Mouse (Mus musculus) mouse trophoblast stem cell (cell line): ENCODE data around the gene Gm10220.
"Not testable (repeated sequence)": the region's sequence is repeated elsewhere in the genome, so short reads cannot be mapped to it uniquely, and the experiment has no call there.

Experiments used
- in situ Hi-C, 2 experiments: fragments of 300-500 bp; cut with MseI, MboI; formaldehyde crosslinking; loops; 2 replicates in 1 of 2; 3 replicates in 1 of 2; pipeline ENCODE4 v1.15.1; 2025

Gene Gm10220

GRCm38 (mm10) chr5:26121321-26121720 is at the start of gene Gm10220:
Gm10220 (minus strand) TSS chr5:26121421.
- in situ Hi-C loops = not testable (repeated sequence)

- in situ Hi-C loops = no loop called here
These were observed 48.6 kb upstream of the Gm10220 start for GRCm38 (mm10) chr5:26169855-26170254.

- in situ Hi-C loops = no loop called here
These were observed 44.6 kb upstream of the Gm10220 start for GRCm38 (mm10) chr5:26165791-26166165.

GRCm38 (mm10) chr5:26165036-26165790 is 44.0 kb upstream of the Gm10220 start:
- in situ Hi-C loops = no loop called here

GRCm38 (mm10) chr5:26157396-26158170 is 36.4 kb upstream of the Gm10220 start:
- in situ Hi-C loops = no loop called here

GRCm38 (mm10) chr5:26142891-26143290 is 21.7 kb upstream of the Gm10220 start:
- in situ Hi-C loops = no loop called here

GRCm38 (mm10) chr5:26105262-26105661 is 16.0 kb downstream of the Gm10220 start, which contains the start of gene 5031410I06Rik:
5031410I06Rik (minus strand) TSS chr5:26105362.
- in situ Hi-C loops = not testable (repeated sequence)

- in situ Hi-C loops = not testable (repeated sequence)
These were observed 32.0 kb downstream of the Gm10220 start, which contains the start of gene Gm10471 for GRCm38 (mm10) chr5:26089191-26089590. Gm10471 (minus strand) TSS chr5:26089291.

GRCm38 (mm10) chr5:26079023-26079422 is 42.2 kb downstream of the Gm10220 start:
- in situ Hi-C loops = not testable (repeated sequence)

- in situ Hi-C loops = no loop called here
These were observed 50.5 kb downstream of the Gm10220 start for GRCm38 (mm10) chr5:26070716-26071115.
